Mouse (Mus musculus) cerebellum, adult 2 months (tissue): Measurements from ENCODE around the gene Tspan18. TPM values are rescaled to one million over a fixed set of nuclear protein-coding genes. Genes with fewer than 3 reads are reported as not detected.

Source experiments
- DNase-seq, 2 experiments: peaks; one replicate each; pipeline ENCODE4 v3.0.0; 2021
- H3K27ac ChIP-seq: fragments of 200-500 bp; 2 replicates; pipeline ENCODE4 v1.5.1; 2012; ENCODE audit warnings: low read length, control low read depth, inconsistent platforms; ENCODE audit not compliant: insufficient read depth
- H3K27me3 ChIP-seq: fragments of 200-500 bp; 2 replicates; pipeline ENCODE4 v1.6.1; 2012; ENCODE audit warnings: inconsistent platforms, mild to moderate bottlenecking, low read length, moderate library complexity; ENCODE audit not compliant: control insufficient read depth, insufficient read depth
- H3K4me1 ChIP-seq: fragments of 200-500 bp; 2 replicates; pipeline ENCODE4 v1.6.1; 2011; ENCODE audit warnings: low read length; ENCODE audit not compliant: control insufficient read depth, insufficient read depth
- H3K4me3 ChIP-seq: fragments of 200-500 bp; replicated peaks from 2 replicates; pipeline ENCODE3; 2011; ENCODE audit warnings: mild to moderate bottlenecking, low read depth, low read length, control low read depth; ENCODE audit not compliant: insufficient read depth
- CTCF ChIP-seq: fragments of 200-500 bp; IDR thresholded peaks from 2 replicates; pipeline ENCODE4 v1.5.1; 2011; ENCODE audit warnings: low read depth, mild to moderate bottlenecking, control low read depth, low read length, moderate library complexity, borderline replicate concordance; ENCODE audit not compliant: insufficient read depth
- POLR2A ChIP-seq: fragments of 200-500 bp; IDR thresholded peaks from 2 replicates; pipeline ENCODE4 v1.6.1; 2011; ENCODE audit warnings: low read length, control low read depth, borderline replicate concordance; ENCODE audit not compliant: insufficient read depth
- WGBS: fragments of 180-500 bp; shearing (Covaris S2); methylation state at CpG from one replicate; pipeline ENCODE4 v1.1.7; 2018; 5-methylcytosine and 5-hydroxymethylcytosine counted together
- polyA plus RNA-seq: library from polyadenylated mRNA; depleted of rRNA; stranded (reverse); fragments of >200 nt; gene quantifications from 2 replicates; pipeline ENCODE4 v1.2.3, GENCODE M21; 2012

The Tspan18 gene
- polyA plus RNA-seq, 1 experiment: 11.3 TPM

GRCm38 (mm10) chr2:93172460-93172859 is 161.8 kb downstream of the Tspan18 start:
- no peak for DNase-seq
- Histone ChIP-seq H3K27me3 (no peaks in the 10 kb centered on the region), H3K27ac (no peak overlapping the region), H3K4me1 (peaks cover 37% of the 10 kb centered on the region), H3K4me3 (no peak overlapping the region)
- no peak for TF ChIP-seq CTCF
- TF ChIP-seq POLR2A: no peak
- 87% methylated on average over 5 of the region's 5 CpGs for WGBS

DNA sequence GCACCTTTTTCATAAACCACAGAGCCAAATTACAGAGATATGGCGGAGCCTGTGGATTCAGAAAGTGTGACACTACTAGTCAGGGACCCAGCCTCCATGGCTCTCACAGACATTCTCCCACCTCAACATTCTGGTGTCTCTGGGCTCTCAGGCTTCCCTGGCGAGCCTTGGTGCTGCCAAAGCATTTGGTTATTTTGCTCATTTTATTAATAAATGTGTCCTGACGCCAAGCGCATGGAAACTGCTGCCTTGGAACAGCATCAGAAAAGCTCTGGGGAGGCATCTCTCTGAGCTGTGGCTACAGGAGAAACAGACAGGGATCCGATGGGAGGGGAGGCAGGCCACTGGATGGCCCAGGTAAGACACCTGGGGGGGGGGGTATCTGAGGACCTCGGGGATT is 162.4 kb downstream of the Tspan18 start:
- 53% methylated on average over 6 of the region's 6 CpGs for WGBS
- no peak for DNase-seq
- TF ChIP-seq CTCF (no peak), POLR2A (no peak)
- no peak overlapping the region for H3K4me3 ChIP-seq
- H3K4me1 ChIP-seq: peaks cover 33% of the 10 kb centered on the region
- H3K27ac ChIP-seq: no peak overlapping the region
- no peaks in the 10 kb centered on the region for H3K27me3 ChIP-seq

DNA sequence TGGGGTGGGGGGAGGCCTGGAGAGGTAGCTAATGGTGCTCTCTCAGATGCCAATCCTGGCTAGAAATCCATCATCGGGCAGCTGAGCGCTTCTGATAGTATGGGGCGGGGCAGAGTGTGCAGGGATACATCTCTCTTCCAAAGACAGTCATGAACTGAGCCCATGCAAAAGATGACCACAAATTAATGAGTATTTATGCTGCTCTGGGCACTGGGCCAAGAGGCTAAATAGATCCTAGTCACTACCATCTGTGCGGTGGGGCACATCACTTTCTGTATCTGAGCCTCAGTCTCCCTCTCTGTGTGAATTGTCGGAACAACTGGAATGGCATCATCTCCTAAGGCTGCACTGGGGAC is 163.5 kb downstream of the Tspan18 start:
- H3K4me3 ChIP-seq: no peak overlapping the region
- no peak for TF ChIP-seq POLR2A
- TF ChIP-seq CTCF: no peak
- no peaks in the 10 kb centered on the region for H3K27me3 ChIP-seq
- peaks cover 22% of the 10 kb centered on the region for H3K4me1 ChIP-seq
- DNase-seq: peak; percentile 34 to 43
- 52% methylated on average over 5 of the region's 5 CpGs for WGBS
- no peak overlapping the region for H3K27ac ChIP-seq

DNA sequence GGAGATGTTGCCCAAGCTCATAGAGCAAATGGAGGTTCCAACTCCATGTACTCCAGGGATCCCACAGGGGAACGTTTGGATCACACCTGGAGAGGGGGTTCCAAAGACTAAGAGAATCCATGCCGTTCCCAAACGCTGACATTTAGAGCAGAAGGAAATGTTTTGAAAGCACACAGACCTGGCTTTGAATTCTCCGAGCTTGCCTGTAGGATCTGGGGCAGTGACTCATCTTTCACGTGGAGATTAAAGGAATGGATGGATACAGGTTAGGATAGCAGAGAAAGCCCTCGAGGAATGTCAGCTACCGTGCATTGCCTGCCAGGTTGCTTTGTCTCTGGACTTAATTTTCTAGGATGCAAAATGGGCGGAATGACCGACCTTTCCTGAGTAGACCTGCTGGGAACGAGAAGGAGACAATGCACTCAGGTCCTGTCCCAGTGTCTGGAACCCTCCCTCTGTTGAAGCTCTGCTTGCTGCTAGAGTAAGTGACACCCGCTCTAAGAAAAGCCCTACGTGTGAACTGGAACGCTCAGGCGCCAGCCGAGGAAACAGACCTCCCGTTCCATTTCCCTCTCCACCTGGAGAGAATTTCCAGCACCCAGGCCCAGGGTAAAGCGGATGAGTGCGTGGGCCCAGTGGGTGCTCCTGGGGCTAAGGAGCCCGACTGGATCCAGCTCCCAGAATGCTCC is 164.0 kb downstream of the Tspan18 start:
- Histone ChIP-seq H3K4me3 (no peak overlapping the region), H3K27ac (no peak overlapping the region), H3K27me3 (no peaks in the 10 kb centered on the region), H3K4me1 (peaks cover 19% of the 10 kb centered on the region)
- TF ChIP-seq POLR2A: no peak
- no peak for TF ChIP-seq CTCF
- 33% methylated on average over 19 of the region's 19 CpGs for WGBS
- DNase-seq: peak in 1 of 2 experiments; percentile 44

- 89% methylated on average over 14 of the region's 14 CpGs for WGBS
- H3K27me3 ChIP-seq: no peaks in the 10 kb centered on the region
- H3K27ac ChIP-seq: no peak overlapping the region
- no peak overlapping the region for H3K4me3 ChIP-seq
- DNase-seq: no peak
- no peak for TF ChIP-seq POLR2A
- TF ChIP-seq CTCF: no peak
- H3K4me1 ChIP-seq: peaks cover 10% of the 10 kb centered on the region
Measured at GRCm38 (mm10) chr2:93166734-93167406, 167.4 kb downstream of the Tspan18 start.

DNA sequence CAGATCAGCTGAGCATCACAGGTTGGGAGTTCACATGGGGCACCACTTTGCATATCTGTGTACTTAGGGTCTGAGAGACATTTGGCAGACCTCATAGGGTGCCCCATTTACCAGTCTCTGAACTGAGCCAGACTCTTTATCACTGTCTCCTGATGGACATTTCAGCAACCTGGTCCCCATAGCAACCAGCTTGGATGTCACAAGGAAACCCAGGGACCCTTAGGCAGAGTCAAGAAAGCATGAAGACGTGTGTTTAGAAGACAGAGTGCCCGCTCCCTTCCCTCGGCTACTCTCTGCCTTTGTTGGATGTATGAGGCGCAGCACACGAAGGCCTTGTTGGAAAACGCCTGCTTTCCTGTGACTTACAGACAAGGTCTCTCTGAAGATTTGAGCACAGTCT is 168.0 kb downstream of the Tspan18 start:
- 89% methylated on average over 6 of the region's 6 CpGs for WGBS
- H3K4me3 ChIP-seq: no peak overlapping the region
- no peak overlapping the region for H3K27ac ChIP-seq
- no peak for DNase-seq
- no peaks in the 10 kb centered on the region for H3K27me3 ChIP-seq
- TF ChIP-seq CTCF (no peak), POLR2A (no peak)
- peaks cover 10% of the 10 kb centered on the region for H3K4me1 ChIP-seq

DNA sequence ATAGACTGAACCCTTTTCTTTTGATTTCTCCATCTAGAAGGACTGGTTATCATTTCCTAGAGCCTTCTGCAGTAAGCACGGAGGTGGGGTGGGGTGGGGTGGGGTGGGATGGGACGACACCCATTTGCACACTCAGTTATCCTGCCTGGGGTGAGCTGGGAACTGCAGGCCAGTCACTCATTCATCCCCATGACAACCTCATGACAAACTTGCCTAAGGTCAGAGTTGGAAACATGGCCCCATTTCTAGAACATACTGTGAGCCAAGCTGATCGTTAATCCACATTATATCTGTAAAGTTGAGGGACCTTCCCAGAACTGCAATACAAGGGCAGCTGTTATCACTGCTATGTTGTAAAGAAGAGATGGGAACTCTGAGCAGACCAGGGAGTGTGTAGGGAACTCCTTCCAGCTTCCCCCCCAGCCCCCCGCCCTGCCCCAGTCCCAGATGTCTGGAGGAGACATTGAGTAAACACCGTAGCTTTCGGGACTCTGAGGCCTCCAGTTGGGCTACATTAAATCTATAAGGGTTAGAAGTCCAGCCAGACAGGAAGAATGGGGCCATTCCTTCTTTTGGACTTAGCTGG is 170.5 kb downstream of the Tspan18 start:
- Histone ChIP-seq H3K27ac (no peak overlapping the region), H3K4me3 (no peak overlapping the region), H3K4me1 (peaks cover 6% of the 10 kb centered on the region), H3K27me3 (no peaks in the 10 kb centered on the region)
- WGBS: 95% methylated on average over 6 of the region's 6 CpGs
- no peak for DNase-seq
- TF ChIP-seq POLR2A (no peak), CTCF (no peak)

GRCm38 (mm10) chr2:93163317-93163716 is 171.0 kb downstream of the Tspan18 start:
- peaks cover 6% of the 10 kb centered on the region for H3K4me1 ChIP-seq
- whole genome bisulfite sequencing: 32% methylated on average over 2 of the region's 2 CpGs
- no peak overlapping the region for H3K4me3 ChIP-seq
- TF ChIP-seq POLR2A: no peak
- no peak for TF ChIP-seq CTCF
- no peaks in the 10 kb centered on the region for H3K27me3 ChIP-seq
- no peak for DNase-seq
- no peak overlapping the region for H3K27ac ChIP-seq
